Mouse (Mus musculus): ENCODE data around the gene Nnat. TPM values are rescaled to one million over a fixed set of nuclear protein-coding genes. Genes with fewer than 3 reads are reported as not detected.

Gene Nnat
- polyA plus RNA-seq, 1 experiment = 1.4 TPM

DNA sequence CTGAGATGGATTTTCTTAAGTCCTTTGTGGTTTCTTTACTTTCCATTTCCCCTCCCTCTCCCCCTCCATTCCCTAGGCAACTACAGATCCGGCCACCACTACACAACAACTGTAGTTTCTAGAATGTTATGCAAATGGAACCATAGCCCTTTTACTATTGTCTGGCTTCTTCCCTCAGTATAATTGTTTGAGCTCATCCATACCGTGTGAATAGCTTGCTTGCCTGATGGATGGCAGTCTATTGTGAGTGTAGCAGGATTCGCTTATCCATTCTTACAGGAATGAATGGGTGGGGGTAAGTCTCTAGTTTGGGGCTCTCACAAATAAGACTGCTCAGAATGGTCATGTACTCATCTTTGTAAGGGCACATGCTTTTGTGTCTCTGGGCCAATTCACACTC is 37.3 kb upstream of the Nnat start:
- TF ChIP-seq CTCF (IDR thresholded peaks at IDR 0.05; ENCODE audit: control insufficient read depth, insufficient read depth, insufficient replicate concordance, low read depth, low read length) (no peak), POLR2A (IDR thresholded peaks at IDR 0.05; ENCODE audit: control insufficient read depth, low read depth, low read length) (no peak)
- Histone ChIP-seq H3K27ac (ENCODE audit: control insufficient read depth, insufficient read depth, low read depth, low read length) (no peak overlapping the region), H3K4me1 (ENCODE audit: control insufficient read depth, insufficient read depth, low read length) (no peaks in the 10 kb centered on the region; the same call in 1 of the 2 replicates)

GRCm38 (mm10) chr2:157530056-157530955 is 29.6 kb upstream of the Nnat start:
- no peak overlapping the region for H3K27ac ChIP-seq (ENCODE audit: control insufficient read depth, insufficient read depth, low read depth, low read length)
- H3K4me1 ChIP-seq (ENCODE audit: control insufficient read depth, insufficient read depth, low read length) = no peaks in the 10 kb centered on the region; the same call in 1 of the 2 replicates
- no peaks in the 10 kb centered on the region for H3K27me3 ChIP-seq (ENCODE audit: control insufficient read depth, insufficient read depth, low read length)

More for the DNA sequence above, 37.3 kb upstream of the Nnat start:
- no peaks in the 10 kb centered on the region for H3K27me3 ChIP-seq (ENCODE audit: control insufficient read depth, insufficient read depth, low read length)
- H3K36me3 ChIP-seq (ENCODE audit: control insufficient read depth, insufficient read depth, low read length) = no peaks in the 10 kb centered on the region
- no peak overlapping the region for H3K4me3 ChIP-seq (ENCODE audit: control insufficient read depth, low read depth, low read length)

GRCm38 (mm10) chr2:157531681-157532426 is 28.0 kb upstream of the Nnat start:
- H3K27ac ChIP-seq (ENCODE audit: control insufficient read depth, insufficient read depth, low read depth, low read length) = no peak overlapping the region
- TF ChIP-seq CTCF (IDR thresholded peaks at IDR 0.05; ENCODE audit: control insufficient read depth, insufficient read depth, insufficient replicate concordance, low read depth, low read length) (no peak), POLR2A (IDR thresholded peaks at IDR 0.05; ENCODE audit: control insufficient read depth, low read depth, low read length) (no peak)
- no peaks in the 10 kb centered on the region for H3K36me3 ChIP-seq (ENCODE audit: control insufficient read depth, insufficient read depth, low read length)
- no peaks in the 10 kb centered on the region for H3K27me3 ChIP-seq (ENCODE audit: control insufficient read depth, insufficient read depth, low read length)
- no peaks in the 10 kb centered on the region for H3K4me1 ChIP-seq (ENCODE audit: control insufficient read depth, insufficient read depth, low read length)
- H3K4me3 ChIP-seq (ENCODE audit: control insufficient read depth, low read depth, low read length) = no peak overlapping the region

More at GRCm38 (mm10) chr2:157530056-157530955, 29.6 kb upstream of the Nnat start:
- no peak overlapping the region for H3K4me3 ChIP-seq (ENCODE audit: control insufficient read depth, low read depth, low read length)
- H3K36me3 ChIP-seq (ENCODE audit: control insufficient read depth, insufficient read depth, low read length) = no peaks in the 10 kb centered on the region
- TF ChIP-seq CTCF (IDR thresholded peaks at IDR 0.05; ENCODE audit: control insufficient read depth, insufficient read depth, insufficient replicate concordance, low read depth, low read length) (no peak), POLR2A (IDR thresholded peaks at IDR 0.05; ENCODE audit: control insufficient read depth, low read depth, low read length) (no peak)

GRCm38 (mm10) chr2:157534163-157534562 is 25.7 kb upstream of the Nnat start:
- TF ChIP-seq CTCF (IDR thresholded peaks at IDR 0.05; ENCODE audit: control insufficient read depth, insufficient read depth, insufficient replicate concordance, low read depth, low read length) = no peak
- TF ChIP-seq POLR2A (IDR thresholded peaks at IDR 0.05; ENCODE audit: control insufficient read depth, low read depth, low read length) = no peak
- Histone ChIP-seq H3K36me3 (ENCODE audit: control insufficient read depth, insufficient read depth, low read length) (no peaks in the 10 kb centered on the region), H3K4me3 (ENCODE audit: control insufficient read depth, low read depth, low read length) (no peak overlapping the region), H3K4me1 (ENCODE audit: control insufficient read depth, insufficient read depth, low read length) (no peaks in the 10 kb centered on the region), H3K27me3 (ENCODE audit: control insufficient read depth, insufficient read depth, low read length) (no peaks in the 10 kb centered on the region), H3K27ac (ENCODE audit: control insufficient read depth, insufficient read depth, low read depth, low read length) (no peak overlapping the region)

- no peaks in the 10 kb centered on the region for H3K36me3 ChIP-seq (ENCODE audit: control insufficient read depth, insufficient read depth, low read length)
- TF ChIP-seq CTCF (IDR thresholded peaks at IDR 0.05; ENCODE audit: control insufficient read depth, insufficient read depth, insufficient replicate concordance, low read depth, low read length) (no peak), POLR2A (IDR thresholded peaks at IDR 0.05; ENCODE audit: control insufficient read depth, low read depth, low read length) (no peak)
- H3K27ac ChIP-seq (ENCODE audit: control insufficient read depth, insufficient read depth, low read depth, low read length) = no peak overlapping the region
- H3K4me3 ChIP-seq (ENCODE audit: control insufficient read depth, low read depth, low read length) = no peak overlapping the region
- H3K27me3 ChIP-seq (ENCODE audit: control insufficient read depth, insufficient read depth, low read length) = no peaks in the 10 kb centered on the region
- H3K4me1 ChIP-seq (ENCODE audit: control insufficient read depth, insufficient read depth, low read length) = no peaks in the 10 kb centered on the region
Measured at GRCm38 (mm10) chr2:157536476-157537081, 23.3 kb upstream of the Nnat start.

GRCm38 (mm10) chr2:157537118-157537517 is 22.8 kb upstream of the Nnat start:
- H3K36me3 ChIP-seq (ENCODE audit: control insufficient read depth, insufficient read depth, low read length) = no peaks in the 10 kb centered on the region
- H3K4me3 ChIP-seq (ENCODE audit: control insufficient read depth, low read depth, low read length) = no peak overlapping the region
- H3K27ac ChIP-seq (ENCODE audit: control insufficient read depth, insufficient read depth, low read depth, low read length) = no peak overlapping the region
- no peaks in the 10 kb centered on the region for H3K27me3 ChIP-seq (ENCODE audit: control insufficient read depth, insufficient read depth, low read length)
- H3K4me1 ChIP-seq (ENCODE audit: control insufficient read depth, insufficient read depth, low read length) = no peaks in the 10 kb centered on the region
- TF ChIP-seq POLR2A (IDR thresholded peaks at IDR 0.05; ENCODE audit: control insufficient read depth, low read depth, low read length) (no peak), CTCF (IDR thresholded peaks at IDR 0.05; ENCODE audit: control insufficient read depth, insufficient read depth, insufficient replicate concordance, low read depth, low read length) (no peak)
